Mouse (Mus musculus) macrophage (primary cell): Measurements from ENCODE around the gene Tgfbr3. TPM values are rescaled to one million over a fixed set of nuclear protein-coding genes. Genes with fewer than 3 reads are reported as not detected.

ENCODE experiments used
- H3K27ac ChIP-seq: fragments of 350-480 bp; formaldehyde crosslinking; 2 replicates; pipeline ENCODE4 v1.9.0; 2021
- H3K36me3 ChIP-seq: fragments of 350-480 bp; formaldehyde crosslinking; 2 replicates; pipeline ENCODE4 v1.9.0; 2021; ENCODE audit errors: inconsistent target
- H3K4me3 ChIP-seq: fragments of 350-480 bp; formaldehyde crosslinking; 2 replicates; pipeline ENCODE4 v1.9.0; 2021; ENCODE audit errors: inconsistent target
- H3K79me2 ChIP-seq: fragments of 350-480 bp; formaldehyde crosslinking; 2 replicates; pipeline ENCODE4 v1.9.0; 2021; ENCODE audit errors: inconsistent target
- WGBS: methylation state at CpG from one replicate; pipeline ENCODE4 v1.1.7; 2026; ENCODE audit warnings: inconsistent platforms; ENCODE audit not compliant: missing documents; 5-methylcytosine and 5-hydroxymethylcytosine counted together
- polyA plus RNA-seq: library from polyadenylated mRNA; stranded (reverse); fragments of 250-400 nt; gene quantifications from 3 replicates; pipeline ENCODE4 v1.2.4, GENCODE M21; 2018; ENCODE audit warnings: inconsistent platforms

Tgfbr3 gene
- polyA plus RNA-seq, 1 experiment from 2014 or later: 0.73 TPM

GRCm38 (mm10) chr5:107125131-107125530 is 164.3 kb downstream of the Tgfbr3 start:
- no peaks in the 10 kb centered on the region for H3K36me3 ChIP-seq
- no peak overlapping the region for H3K4me3 ChIP-seq
- H3K27ac ChIP-seq: no peak overlapping the region
- WGBS: 94% methylated on average over 6 of the region's 6 CpGs
- no peaks in the 10 kb centered on the region for H3K79me2 ChIP-seq

- Histone ChIP-seq H3K27ac (no peak overlapping the region), H3K4me3 (no peak overlapping the region), H3K36me3 (no peaks in the 10 kb centered on the region), H3K79me2 (no peaks in the 10 kb centered on the region)
- 80% methylated on average over 7 of the region's 7 CpGs for WGBS
These were observed 164.9 kb downstream of the Tgfbr3 start for GRCm38 (mm10) chr5:107124531-107124930.

- WGBS: 83% methylated on average over 4 of the region's 4 CpGs
- Histone ChIP-seq H3K36me3 (no peaks in the 10 kb centered on the region), H3K79me2 (no peaks in the 10 kb centered on the region), H3K27ac (no peak overlapping the region), H3K4me3 (no peak overlapping the region)
These were observed 166.8 kb downstream of the Tgfbr3 start for GRCm38 (mm10) chr5:107122622-107123021.

GRCm38 (mm10) chr5:107121086-107121485 is 168.3 kb downstream of the Tgfbr3 start:
- no peak overlapping the region for H3K4me3 ChIP-seq
- no peak overlapping the region for H3K27ac ChIP-seq
- WGBS: 22% methylated on average over 10 of the region's 10 CpGs
- H3K79me2 ChIP-seq: no peaks in the 10 kb centered on the region
- no peaks in the 10 kb centered on the region for H3K36me3 ChIP-seq

GRCm38 (mm10) chr5:107120624-107121023 is 168.8 kb downstream of the Tgfbr3 start:
- H3K79me2 ChIP-seq: no peaks in the 10 kb centered on the region
- H3K4me3 ChIP-seq: no peak overlapping the region
- 67% methylated on average over 3 of the region's 3 CpGs for WGBS
- H3K36me3 ChIP-seq: no peaks in the 10 kb centered on the region
- H3K27ac ChIP-seq: no peak overlapping the region

GRCm38 (mm10) chr5:107119896-107120295 is 169.5 kb downstream of the Tgfbr3 start:
- Histone ChIP-seq H3K79me2 (no peaks in the 10 kb centered on the region), H3K36me3 (no peaks in the 10 kb centered on the region), H3K4me3 (no peak overlapping the region), H3K27ac (no peak overlapping the region)
- WGBS: 79% methylated on average over 6 of the region's 6 CpGs

- no peak overlapping the region for H3K27ac ChIP-seq
- no peak overlapping the region for H3K4me3 ChIP-seq
- WGBS: 93% methylated on average over 3 of the region's 3 CpGs
- H3K36me3 ChIP-seq: no peaks in the 10 kb centered on the region
- no peaks in the 10 kb centered on the region for H3K79me2 ChIP-seq
These were observed 172.6 kb downstream of the Tgfbr3 start for GRCm38 (mm10) chr5:107116821-107117220.

GRCm38 (mm10) chr5:107112656-107113275 is 176.7 kb downstream of the Tgfbr3 start:
- H3K27ac ChIP-seq: no peak overlapping the region
- no peaks in the 10 kb centered on the region for H3K79me2 ChIP-seq
- WGBS: 92% methylated on average over 7 of the region's 7 CpGs
- H3K4me3 ChIP-seq: no peak overlapping the region
- no peaks in the 10 kb centered on the region for H3K36me3 ChIP-seq

GRCm38 (mm10) chr5:107111802-107112201 is 177.6 kb downstream of the Tgfbr3 start:
- no peak overlapping the region for H3K27ac ChIP-seq
- H3K79me2 ChIP-seq: no peaks in the 10 kb centered on the region
- 97% methylated on average over 3 of the region's 3 CpGs for WGBS
- H3K4me3 ChIP-seq: no peak overlapping the region
- H3K36me3 ChIP-seq: no peaks in the 10 kb centered on the region

- Histone ChIP-seq H3K79me2 (no peaks in the 10 kb centered on the region), H3K36me3 (no peaks in the 10 kb centered on the region), H3K4me3 (no peak overlapping the region), H3K27ac (no peak overlapping the region)
- WGBS: 37% methylated on average over 7 of the region's 7 CpGs
These were observed 178.4 kb downstream of the Tgfbr3 start for GRCm38 (mm10) chr5:107110880-107111520.

GRCm38 (mm10) chr5:107110089-107110879 is 179.1 kb downstream of the Tgfbr3 start:
- Histone ChIP-seq H3K27ac (no peak overlapping the region), H3K36me3 (no peaks in the 10 kb centered on the region), H3K79me2 (no peaks in the 10 kb centered on the region), H3K4me3 (no peak overlapping the region)
- WGBS: 73% methylated on average over 9 of the region's 13 CpGs

GRCm38 (mm10) chr5:107109416-107109815 is 180.0 kb downstream of the Tgfbr3 start:
- H3K4me3 ChIP-seq: no peak overlapping the region
- H3K36me3 ChIP-seq: no peaks in the 10 kb centered on the region
- no peak overlapping the region for H3K27ac ChIP-seq
- WGBS: 90% methylated on average over 15 of the region's 15 CpGs
- H3K79me2 ChIP-seq: no peaks in the 10 kb centered on the region

GRCm38 (mm10) chr5:107106793-107107192 is 182.6 kb downstream of the Tgfbr3 start:
- H3K79me2 ChIP-seq: no peaks in the 10 kb centered on the region
- 86% methylated on average over 12 of the region's 12 CpGs for WGBS

GRCm38 (mm10) chr5:107106139-107106538 is 183.3 kb downstream of the Tgfbr3 start:
- Histone ChIP-seq H3K27ac (no peak overlapping the region), H3K79me2 (no peaks in the 10 kb centered on the region), H3K36me3 (no peaks in the 10 kb centered on the region), H3K4me3 (no peak overlapping the region)
- WGBS: 42% methylated on average over 2 of the region's 2 CpGs

More at GRCm38 (mm10) chr5:107106793-107107192, 182.6 kb downstream of the Tgfbr3 start:
- Histone ChIP-seq H3K36me3 (no peaks in the 10 kb centered on the region), H3K27ac (no peak overlapping the region), H3K4me3 (no peak overlapping the region)

- Histone ChIP-seq H3K36me3 (no peaks in the 10 kb centered on the region), H3K27ac (no peak overlapping the region), H3K4me3 (no peak overlapping the region), H3K79me2 (no peaks in the 10 kb centered on the region)
- 100% methylated on average over 2 of the region's 2 CpGs for WGBS
These were observed 185.8 kb downstream of the Tgfbr3 start for GRCm38 (mm10) chr5:107103591-107103990.
